Mouse (Mus musculus) liver, embryonic 14.5 days (tissue): ENCODE measurements at regions not wholly inside any gene's neighbourhood (a gene's known extent, or its start where the extent isn't known, plus 50 kb on each side); places are given as distances from the start of the nearest gene placed in this dataset.

Source experiments
- CTCF ChIP-seq: IDR thresholded peaks from 2 replicates; pipeline ENCODE4 v1.5.1; 2016; ENCODE audit warnings: antibody characterized with exemption, low read depth, control low read depth
- EP300 ChIP-seq: IDR thresholded peaks from 2 replicates; pipeline ENCODE4 v1.6.1; 2016; ENCODE audit warnings: antibody characterized with exemption, low read depth

GRCm38 (mm10) chr2:27606816-27607215 lies 69.4 kb upstream of the Rxra start:
- TF ChIP-seq CTCF = no peak
- no peak for TF ChIP-seq EP300
